Mouse (Mus musculus) limb, embryonic 14.5 days (tissue): ENCODE data around the gene Celf2. TPM values are rescaled to one million over a fixed set of nuclear protein-coding genes. Genes with fewer than 3 reads are reported as not detected.

Experiments used
- ATAC-seq: fragments of 200-750 bp; cut with Nextera tagmentation; 2 replicates; pipeline ENCODE4 v1.8.0; 2017; ENCODE audit warnings: low read depth, moderate number of reproducible peaks, moderate TSS enrichment; ENCODE audit not compliant: low FRiP score
- DNase-seq: peaks from one replicate; pipeline ENCODE4 v3.0.0-alpha.2; 2015; ENCODE audit warnings: low spot score
- H3K27ac ChIP-seq: fragments of 300-500 bp; sonication (generic); replicated peaks from 2 replicates; pipeline ENCODE4 v1.5.1; 2014; ENCODE audit warnings: low read depth, mild to moderate bottlenecking, low read length, moderate library complexity, mixed read lengths
- H3K27me3 ChIP-seq: fragments of 300-500 bp; sonication (generic); 2 replicates; pipeline ENCODE4 v1.6.1; 2014; ENCODE audit warnings: low read length, mixed read lengths; ENCODE audit not compliant: control insufficient read depth, insufficient read depth
- H3K36me3 ChIP-seq: fragments of 300-500 bp; sonication (generic); 2 replicates; pipeline ENCODE4 v1.6.1; 2014; ENCODE audit warnings: mild to moderate bottlenecking, low read length, moderate library complexity, mixed read lengths; ENCODE audit not compliant: control insufficient read depth, insufficient read depth
- H3K4me1 ChIP-seq: fragments of 300-500 bp; sonication (generic); 2 replicates; pipeline ENCODE4 v1.6.1; 2014; ENCODE audit warnings: antibody characterized with exemption, low read length, mixed read lengths; ENCODE audit not compliant: control insufficient read depth, insufficient read depth
- H3K4me2 ChIP-seq: fragments of 300-500 bp; sonication (generic); replicated peaks from 2 replicates; pipeline ENCODE4 v1.6.1; 2014; ENCODE audit warnings: low read depth, mild to moderate bottlenecking, low read length, moderate library complexity; ENCODE audit not compliant: severe bottlenecking
- H3K4me3 ChIP-seq: fragments of 300-500 bp; sonication (generic); replicated peaks from 2 replicates; pipeline ENCODE4 v1.5.1; 2014; ENCODE audit warnings: low read length
- H3K9ac ChIP-seq: fragments of 300-500 bp; sonication (generic); 2 replicates; pipeline ENCODE4 v1.6.1; 2014; ENCODE audit warnings: mild to moderate bottlenecking, low read depth, low read length, moderate library complexity; ENCODE audit not compliant: severe bottlenecking
- H3K9me3 ChIP-seq: fragments of 300-500 bp; sonication (generic); 2 replicates; pipeline ENCODE4 v1.6.1; 2016; ENCODE audit warnings: low read length; ENCODE audit not compliant: control insufficient read depth
- POLR2A ChIP-seq: fragments of 200-500 bp; IDR thresholded peaks from 2 replicates; pipeline ENCODE4 v1.8.0; 2012; ENCODE audit warnings: inconsistent platforms, mild to moderate bottlenecking, moderate library complexity, borderline replicate concordance; ENCODE audit not compliant: insufficient read depth, insufficient read length; ENCODE audit errors: extremely low read depth
- WGBS: fragments of 180-500 bp; shearing (Covaris S2); extraction: QIAGEN DNeasy Blood & Tissue Kit; methylation state at CpG from one replicate; pipeline ENCODE4 v1.1.7; 2014; 5-methylcytosine and 5-hydroxymethylcytosine counted together
- polyA plus RNA-seq, 2 experiments: library from polyadenylated mRNA; depleted of rRNA in 1 of 2; stranded (reverse) in 1 of 2; unstranded in 1 of 2; fragments of >200 nt; fragmentation: Nextera tagmentation in 1 of 2; extraction: Ambion mirVana in 1 of 2; gene quantifications; 2 replicates each; pipeline versions ENCODE4 v1.2.1 to v1.2.3; 2012 to 2014

Gene Celf2
- polyA plus RNA-seq, 2 experiments: 55.3 to 75.1 TPM

DNA sequence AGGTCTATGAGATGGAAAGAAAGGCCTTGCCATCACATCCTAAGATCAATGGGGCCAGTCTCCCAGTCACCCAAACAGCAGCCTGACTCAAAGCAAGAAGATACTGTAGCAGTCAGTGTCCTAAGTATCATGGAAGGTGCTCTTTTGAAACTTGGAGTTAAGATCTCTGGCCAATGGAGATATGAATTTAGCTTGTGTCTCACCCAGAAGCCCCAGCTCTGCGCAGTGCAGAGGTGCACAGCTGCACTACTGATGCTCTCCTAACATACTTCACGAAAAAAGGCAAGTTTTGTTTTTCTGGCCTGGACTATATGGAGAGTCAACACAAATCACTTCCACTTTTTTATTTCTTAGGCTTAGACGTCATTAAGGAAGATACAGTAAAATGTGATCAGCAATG lies 793.8 kb downstream of the Celf2 start:
- Histone ChIP-seq H3K4me2 (no peak overlapping the region), H3K27me3 (no peaks in the 10 kb centered on the region), H3K27ac (no peak overlapping the region), H3K36me3 (no peaks in the 10 kb centered on the region), H3K4me1 (peaks cover under 1% of the 10 kb centered on the region; the same call in 1 of the 2 replicates), H3K9ac (no peak overlapping the region), H3K4me3 (no peak overlapping the region), H3K9me3 (no peaks in the 10 kb centered on the region)
- ATAC-seq: no peak
- WGBS: 88% methylated on average over 3 of the region's 3 CpGs
- no peak for DNase-seq
- TF ChIP-seq POLR2A: no peak

DNA sequence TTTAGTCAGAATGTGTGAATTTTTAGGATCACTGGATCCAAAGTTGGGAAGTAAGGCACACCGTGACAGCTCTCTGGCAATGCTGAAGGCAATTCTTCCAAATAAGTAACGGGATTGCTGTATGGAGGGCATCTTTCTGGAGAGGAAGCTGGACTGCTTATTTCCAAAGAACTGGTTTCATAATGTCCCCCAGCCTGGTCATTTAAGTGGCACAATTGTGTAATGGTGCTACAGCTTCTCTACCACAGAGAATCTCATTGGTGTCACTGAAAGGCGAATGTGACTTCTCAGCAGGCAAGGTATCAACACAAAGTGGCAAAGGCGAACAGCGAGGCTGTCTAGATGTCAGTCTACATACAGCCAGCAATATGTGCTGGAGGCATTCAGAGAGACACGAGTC lies 795.8 kb downstream of the Celf2 start:
- no peak for TF ChIP-seq POLR2A
- H3K9ac ChIP-seq: no peak overlapping the region
- 92% methylated on average over 6 of the region's 6 CpGs for WGBS
- H3K27ac ChIP-seq: no peak overlapping the region
- no peaks in the 10 kb centered on the region for H3K27me3 ChIP-seq
- ATAC-seq (no peak), DNase-seq (no peak)
- no peak overlapping the region for H3K4me3 ChIP-seq
- H3K9me3 ChIP-seq: no peaks in the 10 kb centered on the region
- H3K4me2 ChIP-seq: no peak overlapping the region
- H3K36me3 ChIP-seq: no peaks in the 10 kb centered on the region
- H3K4me1 ChIP-seq: no peaks in the 10 kb centered on the region

DNA sequence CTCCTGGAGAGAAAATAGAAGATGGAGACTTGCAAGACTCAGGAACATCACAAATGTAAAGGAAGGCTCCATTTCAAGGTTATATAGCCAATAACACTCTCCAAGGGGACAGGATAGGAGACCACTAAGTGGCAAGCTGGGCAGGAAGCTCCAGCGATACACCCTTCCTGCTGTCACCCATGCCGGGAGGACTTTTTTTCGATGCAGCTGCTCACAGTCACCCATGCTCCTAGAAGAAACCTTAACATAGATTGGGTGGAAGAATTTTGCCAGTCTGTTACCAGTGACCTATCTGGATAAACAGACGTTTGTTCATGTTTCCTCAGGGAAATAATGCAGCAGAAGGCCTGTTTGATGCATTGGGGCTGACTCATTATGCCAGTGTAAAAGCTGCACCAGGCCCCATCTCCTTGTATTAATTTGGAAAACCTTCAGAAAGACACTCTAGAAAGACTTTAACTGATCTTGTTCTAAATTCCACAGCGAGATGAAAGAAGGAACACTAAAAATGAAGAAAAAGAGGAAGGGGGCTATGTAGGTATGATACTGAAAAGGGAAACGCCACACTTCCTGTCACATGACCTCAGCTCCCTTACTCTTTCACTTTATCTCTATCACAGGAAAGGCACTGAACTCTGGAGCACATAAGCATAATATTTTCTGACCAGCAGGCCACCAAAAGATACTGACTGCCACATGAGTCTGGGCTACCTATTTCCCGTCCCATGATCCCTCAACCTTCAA lies 798.5 kb downstream of the Celf2 start:
- Histone ChIP-seq H3K4me3 (no peak overlapping the region), H3K27me3 (no peaks in the 10 kb centered on the region)

DNA sequence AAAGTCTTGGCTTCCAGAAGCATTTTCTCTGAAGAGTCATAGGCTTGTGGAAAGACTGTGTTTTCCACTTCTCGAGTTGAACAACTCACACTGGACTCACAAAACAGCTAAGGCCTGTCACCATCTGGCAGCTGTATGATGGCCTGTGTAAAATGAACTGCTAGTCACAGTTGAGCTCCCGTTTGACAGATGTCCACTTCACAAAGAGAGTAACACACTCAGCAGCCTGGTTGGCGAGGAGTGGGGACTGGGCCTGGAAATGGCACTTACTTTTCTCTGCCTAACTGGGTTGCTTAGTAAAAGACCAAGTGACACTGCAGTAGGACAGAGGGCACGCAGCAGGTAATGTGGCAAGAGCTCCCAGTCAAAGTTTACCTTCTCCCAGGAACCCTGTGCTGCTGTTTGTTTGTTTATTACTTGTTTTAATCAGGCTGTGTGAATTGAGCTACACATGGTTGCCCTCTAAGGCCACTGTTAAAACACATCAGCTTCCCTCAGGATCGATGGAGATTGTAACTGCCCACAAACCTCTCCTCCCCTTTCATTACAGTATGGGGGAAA lies 801.3 kb downstream of the Celf2 start:
- no peak overlapping the region for H3K9ac ChIP-seq
- no peak overlapping the region for H3K27ac ChIP-seq
- WGBS: 27% methylated on average over 5 of the region's 5 CpGs
- DNase-seq (no peak), ATAC-seq (no peak)
- no peak overlapping the region for H3K4me2 ChIP-seq
- H3K4me1 ChIP-seq: peaks cover 16% of the 10 kb centered on the region
- no peaks in the 10 kb centered on the region for H3K27me3 ChIP-seq
- H3K36me3 ChIP-seq: no peaks in the 10 kb centered on the region
- no peaks in the 10 kb centered on the region for H3K9me3 ChIP-seq
- TF ChIP-seq POLR2A: no peak
- no peak overlapping the region for H3K4me3 ChIP-seq

More for the DNA sequence above, 798.5 kb downstream of the Celf2 start:
- no peak overlapping the region for H3K9ac ChIP-seq
- 85% methylated on average over 7 of the region's 7 CpGs for WGBS
- ATAC-seq: no peak
- H3K4me1 ChIP-seq: peaks cover 16% of the 10 kb centered on the region
- no peak for DNase-seq
- no peaks in the 10 kb centered on the region for H3K36me3 ChIP-seq
- H3K4me2 ChIP-seq: no peak overlapping the region
- no peak overlapping the region for H3K27ac ChIP-seq
- no peak for TF ChIP-seq POLR2A
- no peaks in the 10 kb centered on the region for H3K9me3 ChIP-seq

DNA sequence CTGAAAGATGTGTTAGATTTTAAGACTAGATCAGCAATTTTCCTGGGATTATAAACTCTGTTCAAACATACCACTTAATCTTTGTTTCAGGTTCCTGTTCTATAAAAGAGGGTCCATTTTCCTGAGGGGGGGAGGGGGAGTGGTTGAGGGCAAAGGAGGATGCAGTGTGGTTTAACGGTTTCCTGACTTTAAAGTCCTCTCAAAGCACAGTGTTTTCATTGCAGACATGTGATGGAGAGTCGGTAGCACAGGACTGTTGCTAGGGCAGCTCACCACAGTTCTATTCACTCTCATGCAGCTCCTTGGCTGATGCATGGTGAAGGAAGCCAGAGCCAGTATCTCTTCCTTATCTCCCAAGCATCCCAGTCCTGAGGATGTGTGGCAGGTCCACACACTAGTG lies 802.1 kb downstream of the Celf2 start:
- WGBS: 14% methylated on average over 2 of the region's 2 CpGs
- H3K4me2 ChIP-seq: no peak overlapping the region
- no peaks in the 10 kb centered on the region for H3K36me3 ChIP-seq
- DNase-seq: no peak
- no peak overlapping the region for H3K27ac ChIP-seq
- no peaks in the 10 kb centered on the region for H3K9me3 ChIP-seq
- no peaks in the 10 kb centered on the region for H3K27me3 ChIP-seq
- H3K4me1 ChIP-seq: peaks cover 16% of the 10 kb centered on the region
- no peak for ATAC-seq
- H3K4me3 ChIP-seq: no peak overlapping the region
- TF ChIP-seq POLR2A: no peak
- no peak overlapping the region for H3K9ac ChIP-seq
